Mouse (Mus musculus) heart, adult 10 weeks (tissue): ENCODE measurements around the gene Cbll1. TPM values are rescaled to one million over a fixed set of nuclear protein-coding genes. Genes with fewer than 3 reads are reported as not detected.

Experiments used
- polyA plus RNA-seq: library from polyadenylated mRNA; stranded (reverse); fragments of 350-450 nt; fragmentation: Illumina TruSeq; extraction: RNeasy Lipid Tissue Mini Kit (QIAGEN cat#74804); gene quantifications from one replicate; pipeline ENCODE4 v1.2.3, GENCODE M21; 2014; ENCODE audit warnings: low read depth, low replicate concordance

Cbll1 gene
- 6.7 TPM for polyA plus RNA-seq

DNA sequence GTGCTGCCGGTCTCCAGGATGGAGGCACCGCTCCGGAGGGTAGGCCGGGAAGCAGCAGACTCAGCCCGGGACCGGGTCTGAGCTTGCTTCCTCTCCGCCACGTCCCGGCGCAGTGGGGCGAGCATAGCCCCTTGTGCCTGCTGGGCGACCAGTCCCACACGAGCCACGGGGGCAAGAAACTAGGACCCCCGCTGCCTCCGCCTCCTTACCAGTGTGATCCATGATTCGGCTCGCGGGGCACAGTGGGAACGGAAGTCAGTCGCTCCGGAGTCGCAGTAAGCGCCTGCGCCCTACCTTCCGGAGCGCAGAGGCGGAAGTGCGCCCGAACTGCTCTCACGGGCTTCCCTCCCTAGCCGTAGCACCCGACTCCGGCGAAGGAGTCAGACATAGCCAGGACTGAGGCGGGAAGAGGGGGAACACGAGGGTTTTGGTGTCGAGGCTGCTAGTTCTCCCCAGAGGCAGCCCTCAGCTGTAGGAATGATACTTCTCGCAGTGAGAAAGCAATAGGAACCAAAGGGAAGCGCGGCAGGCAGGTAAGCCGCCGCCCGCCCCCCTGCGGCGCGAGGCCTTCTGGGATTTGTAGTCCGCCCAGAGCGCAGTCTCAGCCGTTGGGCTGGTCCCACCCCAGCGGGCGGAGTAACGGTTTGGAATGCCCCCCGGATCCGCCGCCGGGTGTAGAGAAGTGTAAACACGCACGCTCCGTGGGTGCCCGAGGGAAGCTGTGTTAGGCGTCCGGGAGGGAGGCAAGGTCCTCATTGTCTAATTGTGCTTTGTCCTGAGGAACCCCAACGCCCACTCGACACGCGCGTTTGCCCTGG, at the start of gene Cbll1:
TSS of gene Cbll1 (minus strand) at position 303 of the 818 bp plus-strand sequence.

Other genes with a start within 250 kb of the Cbll1 start
- 41.0 TPM for gene Lamb1, start 234.4 kb downstream of the Cbll1 start, polyA plus RNA-seq
- 425 TPM for gene Dld, start 148.2 kb downstream of the Cbll1 start, polyA plus RNA-seq
- 2.2 TPM for gene Slc26a3, start 108.7 kb downstream of the Cbll1 start, polyA plus RNA-seq
- gene Slc26a4, start 60.4 kb upstream of the Cbll1 start, polyA plus RNA-seq = not detected
- gene Bcap29, start 135.0 kb upstream of the Cbll1 start, polyA plus RNA-seq = 50.2 TPM
- gene Dus4l, start 155.2 kb upstream of the Cbll1 start, polyA plus RNA-seq = 11.9 TPM
- gene Cog5, start 155.3 kb upstream of the Cbll1 start, polyA plus RNA-seq = 49.5 TPM
- 23.7 TPM for gene Gpr22, start 214.3 kb upstream of the Cbll1 start, polyA plus RNA-seq